Mouse (Mus musculus): ENCODE data around the gene Rnf11. TPM values are rescaled to one million over a fixed set of nuclear protein-coding genes. Genes with fewer than 3 reads are reported as not detected.

The Rnf11 gene
- total and polyA plus RNA-seq, 3 experiments = 11.9 to 30.9 (median 13.7) TPM

DNA sequence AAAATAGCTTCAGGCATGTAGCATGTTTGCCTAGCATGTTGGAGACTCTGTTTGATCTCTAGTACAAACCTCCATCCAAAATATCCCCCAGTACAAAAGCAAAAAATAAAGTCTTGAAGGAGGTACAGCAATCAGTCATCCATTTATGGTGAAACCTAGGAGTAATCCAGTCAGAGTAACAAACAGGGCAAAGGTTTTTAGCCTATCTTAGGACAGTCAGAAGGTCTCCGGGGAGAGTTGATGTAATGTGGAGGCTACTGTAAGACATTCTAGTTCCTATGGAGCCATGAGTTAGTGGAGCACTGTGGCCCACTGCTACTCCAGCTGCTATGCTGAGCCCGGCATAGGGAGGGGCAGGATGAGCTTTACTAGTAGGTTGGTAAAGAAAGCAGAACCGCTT, 12.0 kb downstream of the Rnf11 start:
- in situ Hi-C loops (cut with MboI; ENCODE audit: low pct_ligation_motif_present, low pct_unique_long_range_greater_than_20kb, low sequenced_read_pairs) = no loop called here
- DNase-seq (ENCODE audit: extremely low read depth) = no peak
- Histone ChIP-seq H3K36me3 (replicated peaks in 1 of 2; ENCODE audit: control insufficient read depth in 1 of 2, insufficient read depth in 1 of 2, low read length in 1 of 2) (peaks cover 3 to 23% of the 10 kb centered on the region in 2 experiments), H3K4me3 (replicated peaks in 1 of 3; ENCODE audit: low read depth in 2 of 3, low read length in 2 of 3, poor library complexity in 1 of 3) (no peak overlapping the region), H3K27me3 (replicated peaks) (peaks cover 6% of the 10 kb centered on the region), H3K4me1 (ENCODE audit: control insufficient read depth in 1 of 2, insufficient read depth in 2 of 2) (peaks cover 0 to 36% of the 10 kb centered on the region in 2 experiments; a peak in 2 of 4 replicates), H3K9ac (ENCODE audit: insufficient read depth, low read depth) (no peak overlapping the region), H3K27ac (ENCODE audit: insufficient read depth, low read depth) (no peak overlapping the region), H3K9me3 (replicated peaks; ENCODE audit: low read length) (no peaks in the 10 kb centered on the region), H3K4me2 (ENCODE audit: insufficient read depth, low read depth, poor library complexity, severe bottlenecking) (no peak overlapping the region), H3K79me2 (replicated peaks; ENCODE audit: control insufficient read depth, extremely low read depth, insufficient read depth, poor library complexity, severe bottlenecking) (peaks cover 38% of the 10 kb centered on the region)
- no peak for TF ChIP-seq POLR2A (IDR thresholded peaks at IDR 0.05; ENCODE audit: low read depth, low read length)
- TF ChIP-seq IRF4 (IDR thresholded peaks at IDR 0.05; ENCODE audit: low read depth, low read length) = no peak
- TF ChIP-seq JUN (IDR thresholded peaks at IDR 0.05; ENCODE audit: insufficient read depth, low read depth, low read length) = no peak
- TF ChIP-seq CTCF (conservative IDR thresholded peaks at IDR 0.05 in 1 of 2, IDR thresholded peaks at IDR 0.05 in 1 of 2; ENCODE audit: low read depth in 2 of 2, low read length in 2 of 2) = no peak
- TF ChIP-seq MAFK (IDR thresholded peaks at IDR 0.05; ENCODE audit: insufficient replicate concordance, low read length) = no peak
- no peak for TF ChIP-seq ZMIZ1 (IDR thresholded peaks at IDR 0.05; ENCODE audit: low read depth, low read length)
- no peak for TF ChIP-seq ZKSCAN1 (IDR thresholded peaks at IDR 0.05; ENCODE audit: borderline replicate concordance, low read depth, low read length)
- no peak for TF ChIP-seq NRF1 (IDR thresholded peaks at IDR 0.05; ENCODE audit: low read depth, low read length)
- TF ChIP-seq PAX5 (IDR thresholded peaks at IDR 0.05; ENCODE audit: low read length) = no peak
- TF ChIP-seq MEF2A (IDR thresholded peaks at IDR 0.05; ENCODE audit: borderline replicate concordance, low read depth, low read length) = no peak
- TF ChIP-seq BHLHE40 (IDR thresholded peaks at IDR 0.05; ENCODE audit: low read depth, low read length) = no peak
- TF ChIP-seq TBP (conservative IDR thresholded peaks at IDR 0.05; ENCODE audit: low read depth, low read length) = no peak
- TF ChIP-seq ZNF384 (IDR thresholded peaks at IDR 0.05; ENCODE audit: low read depth, low read length) = no peak
- no peak for TF ChIP-seq MAZ (IDR thresholded peaks at IDR 0.05; ENCODE audit: low read depth, low read length)
- dilution Hi-C loops (cut with MboI; ENCODE audit: extremely low pct_ligation_motif_present, extremely low pct_unique_long_range_greater_than_20kb, low sequenced_read_pairs) = no loop called here

GRCm38 (mm10) chr4:109471606-109472005, 12.9 kb downstream of the Rnf11 start:
- DNase-seq (ENCODE audit: extremely low read depth) = no peak
- Histone ChIP-seq H3K36me3 (replicated peaks in 1 of 2; ENCODE audit: control insufficient read depth in 1 of 2, insufficient read depth in 1 of 2, low read length in 1 of 2) (peaks cover 3 to 23% of the 10 kb centered on the region in 2 experiments), H3K79me2 (replicated peaks; ENCODE audit: control insufficient read depth, extremely low read depth, insufficient read depth, poor library complexity, severe bottlenecking) (peaks cover 41% of the 10 kb centered on the region), H3K27ac (ENCODE audit: insufficient read depth, low read depth) (no peak overlapping the region), H3K9ac (ENCODE audit: insufficient read depth, low read depth) (no peak overlapping the region), H3K4me2 (ENCODE audit: insufficient read depth, low read depth, poor library complexity, severe bottlenecking) (no peak overlapping the region), H3K27me3 (replicated peaks) (no peaks in the 10 kb centered on the region), H3K4me1 (ENCODE audit: control insufficient read depth in 1 of 2, insufficient read depth in 2 of 2) (peaks cover 0 to 33% of the 10 kb centered on the region in 2 experiments; a peak in 2 of 4 replicates), H3K4me3 (replicated peaks in 1 of 3; ENCODE audit: low read depth in 2 of 3, low read length in 2 of 3, poor library complexity in 1 of 3) (no peak overlapping the region), H3K9me3 (replicated peaks; ENCODE audit: low read length) (no peaks in the 10 kb centered on the region)
- TF ChIP-seq ZKSCAN1 (IDR thresholded peaks at IDR 0.05; ENCODE audit: borderline replicate concordance, low read depth, low read length) (no peak), SMC3 (IDR thresholded peaks at IDR 0.05; ENCODE audit: low read depth, low read length) (no peak), USF2 (conservative IDR thresholded peaks at IDR 0.05; ENCODE audit: low read depth, low read length) (no peak), MEF2A (IDR thresholded peaks at IDR 0.05; ENCODE audit: borderline replicate concordance, low read depth, low read length) (no peak), ZC3H11A (IDR thresholded peaks at IDR 0.05; ENCODE audit: low read depth, low read length) (no peak), MXI1 (IDR thresholded peaks at IDR 0.05; ENCODE audit: low read depth, low read length) (no peak), TBP (conservative IDR thresholded peaks at IDR 0.05; ENCODE audit: low read depth, low read length) (no peak), PAX5 (IDR thresholded peaks at IDR 0.05; ENCODE audit: low read length) (no peak), JUND (conservative IDR thresholded peaks at IDR 0.05; ENCODE audit: low read depth, low read length) (no peak), POLR2AphosphoS2 (IDR thresholded peaks at IDR 0.05; ENCODE audit: low read depth, low read length) (no peak), E2F4 (IDR thresholded peaks at IDR 0.05; ENCODE audit: insufficient replicate concordance, low read depth, low read length) (no peak), RCOR1 (conservative IDR thresholded peaks at IDR 0.05; ENCODE audit: low read depth, low read length) (no peak), USF1 (IDR thresholded peaks at IDR 0.05; ENCODE audit: low read depth, low read length) (no peak), CHD2 (IDR thresholded peaks at IDR 0.05; ENCODE audit: low read length) (no peak), SIN3A (IDR thresholded peaks at IDR 0.05; ENCODE audit: low read length) (no peak), NELFE (IDR thresholded peaks at IDR 0.05; ENCODE audit: low read depth, low read length) (no peak), KAT2A (IDR thresholded peaks at IDR 0.05; ENCODE audit: insufficient replicate concordance, low read length) (no peak)
- in situ Hi-C loops (cut with MboI; ENCODE audit: low pct_ligation_motif_present, low pct_unique_long_range_greater_than_20kb, low sequenced_read_pairs) (no loop called here), dilution Hi-C loops (cut with MboI; ENCODE audit: extremely low pct_ligation_motif_present, extremely low pct_unique_long_range_greater_than_20kb, low sequenced_read_pairs) (no loop called here)

Data from CH12.LX (cell line).